Comparison of ENCODE assay signal across 27 mouse cellular contexts in the genomic region with DNA sequence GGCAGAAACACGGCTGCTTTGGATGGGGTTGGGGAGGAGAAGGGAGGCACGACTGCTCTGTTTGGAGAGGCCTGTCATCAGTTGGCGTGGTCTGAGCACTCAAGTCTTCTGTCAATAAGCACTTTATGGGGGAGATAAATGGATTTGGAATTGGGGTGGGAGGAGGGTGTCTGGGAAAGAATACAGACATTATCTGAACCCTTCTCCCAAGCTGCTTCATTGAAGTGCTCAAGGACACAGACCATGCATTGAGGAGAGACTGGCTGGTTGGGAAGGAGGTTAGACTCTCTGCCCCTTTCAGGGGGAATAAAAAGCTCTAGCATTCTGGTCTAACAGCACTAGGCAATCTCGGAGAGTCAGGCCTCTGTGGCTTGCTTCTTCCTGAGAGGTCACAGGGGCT.
DNase-seq lines count a peak whose midpoint lies in the region; ATAC-seq and TF ChIP-seq lines count a peak whose summit lies in the region.
"Had no signal": no experiment of that assay in that cellular context is flagged by ENCODE, and none has a peak within 500 bp of the region (broad histone marks: within the 10 kb centered on the region; RNA-seq: fewer than 3 reads in every experiment).

No protein-coding gene starts in this region.

- H3K4me1 ChIP-seq in heart, embryonic 10.5 days: peaks cover 85% of the 10 kb centered on the region
- peaks cover 75% of the 10 kb centered on the region for H3K4me1 ChIP-seq in heart, embryonic 15.5 days (replicated peaks)
- peaks cover 71% of the 10 kb centered on the region for H3K4me1 ChIP-seq in kidney, embryonic 15.5 days
- H3K4me1 ChIP-seq: liver, embryonic 15.5 days had no signal

- H3K36me3 ChIP-seq in heart, embryonic 10.5 days: no peaks in the 10 kb centered on the region
- H3K36me3 ChIP-seq in heart, embryonic 15.5 days: no peaks in the 10 kb centered on the region
- no peaks in the 10 kb centered on the region for H3K36me3 ChIP-seq in kidney, embryonic 15.5 days
- H3K36me3 ChIP-seq: embryonic facial prominence, embryonic 10.5 days; embryonic facial prominence, embryonic 15.5 days; G1E; hindbrain, embryonic 13.5 days; limb, embryonic 12.5 days; liver, embryonic 15.5 days; midbrain, embryonic 13.5 days; neural tube, embryonic 15.5 days had no signal

- no peaks in the 10 kb centered on the region for H3K9me3 ChIP-seq in heart, embryonic 10.5 days
- no peaks in the 10 kb centered on the region for H3K9me3 ChIP-seq in heart, embryonic 15.5 days (replicated peaks)
- H3K9me3 ChIP-seq in kidney, embryonic 15.5 days (replicated peaks): no peaks in the 10 kb centered on the region
- H3K9me3 ChIP-seq: embryonic facial prominence, embryonic 10.5 days; embryonic facial prominence, embryonic 15.5 days; forebrain, embryonic 13.5 days; G1E; hindbrain, embryonic 13.5 days; limb, embryonic 12.5 days; liver, embryonic 15.5 days; midbrain, embryonic 13.5 days; neural tube, embryonic 15.5 days had no signal

- DNase-seq in heart, embryonic 10.5 days (ENCODE audit: low spot score): peak; percentile 79
- DNase-seq in heart, adult 11 months: no peak
- DNase-seq in heart, postnatal 25 days (ENCODE audit: low spot score): no peak
- DNase-seq in kidney, adult 8-10 months: no peak
- DNase-seq in brain, embryonic 14.5 days (ENCODE audit: low read depth): peak; percentile 29
- DNase-seq: adrenal gland, adult 8-10 months; cerebellum, adult 8-10 months; cerebellum, postnatal 25 days; gastrocnemius, postnatal 25 days; kidney, adult 2 months; kidney, postnatal 14 days; lung, embryonic 14.5 days; lung, postnatal 36 days; retina, postnatal 1 day; right cerebral cortex, postnatal 14 days; thymus, postnatal 4 days had no signal

- intact Hi-C loops in heart, postnatal 25 days (cut with DNase I): loop anchor here (10.0 kb wide), 1 partner anchor 491 kb away; a partner anchor contains a TSS

- TF ChIP-seq CTCF in brain, embryonic 14.5 days (IDR thresholded peaks at IDR 0.05; ENCODE audit: borderline replicate concordance, extremely low read depth, insufficient read depth, insufficient read length): no peak

- no peak for ATAC-seq in heart, embryonic 15.5 days (replicated peaks; ENCODE audit: insufficient number of reproducible peaks, insufficient read depth, low FRiP score, low read depth)
- ATAC-seq in kidney, embryonic 15.5 days (replicated peaks; ENCODE audit: low FRiP score): no peak
- ATAC-seq: forebrain, embryonic 13.5 days; midbrain, embryonic 13.5 days had no signal

- 12% methylated on average over 4 of the region's 4 CpGs for WGBS in heart, embryonic 10.5 days
- WGBS in heart, embryonic 15.5 days: 26% methylated on average over 4 of the region's 4 CpGs
- 45% methylated on average over 4 of the region's 4 CpGs for WGBS in kidney, embryonic 15.5 days

- no peak overlapping the region for H3K4me2 ChIP-seq in heart, embryonic 15.5 days
- no peak overlapping the region for H3K4me2 ChIP-seq in kidney, embryonic 15.5 days
- H3K4me2 ChIP-seq: embryonic facial prominence, embryonic 15.5 days; forebrain, embryonic 13.5 days; hindbrain, embryonic 13.5 days; limb, embryonic 12.5 days; liver, embryonic 15.5 days; lung, embryonic 14.5 days; midbrain, embryonic 13.5 days; neural tube, embryonic 15.5 days had no signal

- H3K27me3 ChIP-seq in heart, embryonic 10.5 days (ENCODE audit: insufficient read depth, poor library complexity, severe bottlenecking): no peaks in the 10 kb centered on the region
- no peaks in the 10 kb centered on the region for H3K27me3 ChIP-seq in heart, embryonic 15.5 days
- no peaks in the 10 kb centered on the region for H3K27me3 ChIP-seq in kidney, embryonic 15.5 days
- H3K27me3 ChIP-seq: embryonic facial prominence, embryonic 15.5 days; forebrain, embryonic 13.5 days; hindbrain, embryonic 13.5 days; limb, embryonic 12.5 days; midbrain, embryonic 13.5 days; neural tube, embryonic 15.5 days had no signal

- H3K27ac ChIP-seq in heart, embryonic 10.5 days: peak overlapping the region; percentile 90
- peak overlapping the region; percentile 71 for H3K27ac ChIP-seq in heart, embryonic 15.5 days
- H3K27ac ChIP-seq in kidney, embryonic 15.5 days: peak overlapping the region; percentile 39; the same call in 1 of the 2 replicates
- H3K27ac ChIP-seq: embryonic facial prominence, embryonic 10.5 days; embryonic facial prominence, embryonic 15.5 days; forebrain, embryonic 13.5 days; hindbrain, embryonic 13.5 days; limb, embryonic 12.5 days; liver, embryonic 15.5 days; midbrain, embryonic 13.5 days; neural tube, embryonic 15.5 days had no signal

- TF ChIP-seq POLR2A in brain, embryonic 14.5 days (IDR thresholded peaks at IDR 0.05; ENCODE audit: borderline replicate concordance, extremely low read depth, insufficient read depth, insufficient read length, poor library complexity, severe bottlenecking): no peak

- H3K9ac ChIP-seq in heart, embryonic 15.5 days: 0 out of 2 replicates have a peak overlapping the region, but pooled peaks have one; percentile 13
- no peak overlapping the region for H3K9ac ChIP-seq in kidney, embryonic 15.5 days
- H3K9ac ChIP-seq: embryonic facial prominence, embryonic 15.5 days; forebrain, embryonic 13.5 days; hindbrain, embryonic 13.5 days; limb, embryonic 12.5 days; liver, embryonic 15.5 days; lung, embryonic 14.5 days; midbrain, embryonic 13.5 days; neural tube, embryonic 15.5 days had no signal

- H3K4me3 ChIP-seq in heart, embryonic 10.5 days: no peak overlapping the region
- no peak overlapping the region for H3K4me3 ChIP-seq in heart, embryonic 15.5 days
- H3K4me3 ChIP-seq in kidney, embryonic 15.5 days (replicated peaks): no peak overlapping the region
- H3K4me3 ChIP-seq: embryonic facial prominence, embryonic 10.5 days; embryonic facial prominence, embryonic 15.5 days; forebrain, embryonic 13.5 days; hindbrain, embryonic 13.5 days; limb, embryonic 12.5 days; liver, embryonic 15.5 days; midbrain, embryonic 13.5 days; neural tube, embryonic 15.5 days had no signal

Comparison
In these comparisons a context has a peak if more than half of its experiments do, and no peak if none do; other contexts are left out.
1. DNase-seq: peak in heart, embryonic 10.5 days (single experiment) and brain, embryonic 14.5 days (single experiment); none in heart, adult 11 months (single experiment), heart, postnatal 25 days (single experiment) and kidney, adult 8-10 months (0 of 2).
2. H3K27ac ChIP-seq: peak in every context shown above with its lines; median percentile 90 in heart, embryonic 10.5 days; 71 in heart, embryonic 15.5 days; 39 in kidney, embryonic 15.5 days.